Mouse (Mus musculus): ENCODE measurements at regions not wholly inside any gene's neighbourhood (a gene's known extent, or its start where the extent isn't known, plus 50 kb on each side); places are given as distances from the start of the nearest gene placed in this dataset.

GRCm38 (mm10) chr4:89001470-89001869, 121.5 kb upstream of the Ifne start:
- DNase-seq (ENCODE audit: low spot score in 2 of 2), result no peak

- no peak for DNase-seq (ENCODE audit: low spot score in 2 of 2)
Observed at GRCm38 (mm10) chr4:89000855-89001254, 120.9 kb upstream of the Ifne start.

GRCm38 (mm10) chr4:89000200-89000599, 120.2 kb upstream of the Ifne start:
- no peak for DNase-seq (ENCODE audit: low spot score in 2 of 2)

GRCm38 (mm10) chr4:88998286-88998685, 118.3 kb upstream of the Ifne start:
- DNase-seq (ENCODE audit: low spot score in 2 of 2), result no peak

GRCm38 (mm10) chr4:88995129-88995919, 115.3 kb upstream of the Ifne start:
- DNase-seq (ENCODE audit: low spot score in 2 of 2), result no peak

- DNase-seq (ENCODE audit: low spot score in 2 of 2), result no peak
Observed at GRCm38 (mm10) chr4:88994486-88994885, 114.5 kb upstream of the Ifne start.

- DNase-seq (ENCODE audit: low spot score in 2 of 2), result no peak
Observed at GRCm38 (mm10) chr4:88992498-88992897, 112.5 kb upstream of the Ifne start.

- DNase-seq (ENCODE audit: low spot score in 2 of 2), result no peak
Observed at GRCm38 (mm10) chr4:88988363-88988762, 108.4 kb upstream of the Ifne start.

GRCm38 (mm10) chr4:88987103-88987502, 107.1 kb upstream of the Ifne start:
- DNase-seq (ENCODE audit: low spot score in 2 of 2), result no peak

GRCm38 (mm10) chr4:88982457-88982856, 102.5 kb upstream of the Ifne start:
- DNase-seq (ENCODE audit: low spot score in 2 of 2), result no peak

GRCm38 (mm10) chr4:88977099-88977888, 97.3 kb upstream of the Ifne start:
- no peak for DNase-seq (ENCODE audit: low spot score in 2 of 2)

GRCm38 (mm10) chr4:88974535-88974934, 94.5 kb upstream of the Ifne start:
- DNase-seq (ENCODE audit: low spot score in 2 of 2), result no peak

- DNase-seq (ENCODE audit: low spot score in 2 of 2), result no peak
Observed at GRCm38 (mm10) chr4:88969134-88969841, 89.3 kb upstream of the Ifne start.

GRCm38 (mm10) chr4:88959621-88960020, 79.6 kb upstream of the Ifne start:
- no peak for DNase-seq (ENCODE audit: low spot score in 2 of 2)

- DNase-seq (ENCODE audit: low spot score in 2 of 2), result no peak
Observed at GRCm38 (mm10) chr4:88956605-88957004, 76.6 kb upstream of the Ifne start.

GRCm38 (mm10) chr4:88956151-88956550, 76.2 kb upstream of the Ifne start:
- DNase-seq (ENCODE audit: low spot score in 2 of 2), result no peak

- DNase-seq (ENCODE audit: low spot score in 2 of 2), result no peak
Observed at GRCm38 (mm10) chr4:88955571-88955970, 75.6 kb upstream of the Ifne start.

- no peak for DNase-seq (ENCODE audit: low spot score in 2 of 2)
Observed at GRCm38 (mm10) chr4:88954045-88954444, 74.0 kb upstream of the Ifne start.

GRCm38 (mm10) chr4:88951034-88951336, 71.0 kb upstream of the Ifne start:
- DNase-seq (ENCODE audit: low spot score in 2 of 2), result no peak

GRCm38 (mm10) chr4:88950181-88951033, 70.4 kb upstream of the Ifne start:
- DNase-seq (ENCODE audit: low spot score in 2 of 2), result no peak

GRCm38 (mm10) chr4:88948027-88948859, 68.2 kb upstream of the Ifne start:
- DNase-seq (ENCODE audit: low spot score in 2 of 2), result no peak

Data from right cerebral cortex, postnatal 36 days (tissue).